Mouse (Mus musculus) ES-E14 (cell line): ENCODE data around the gene Olfr297. TPM values are rescaled to one million over a fixed set of nuclear protein-coding genes. Genes with fewer than 3 reads are reported as not detected.

Experiments
- DNase-seq: peaks from one replicate; pipeline ENCODE4 v3.0.0-alpha.2; 2013; ENCODE audit warnings: low read depth, low spot score
- H3K27ac ChIP-seq: 2 replicates; pipeline ENCODE4 v1.5.1; 2012; ENCODE audit warnings: low read depth, mild to moderate bottlenecking, low read length, moderate library complexity, mixed read lengths; ENCODE audit not compliant: poor library complexity, insufficient read depth, severe bottlenecking
- H3K36me3 ChIP-seq: 2 replicates; pipeline ENCODE4 v1.6.1; 2012; ENCODE audit warnings: mild to moderate bottlenecking, low read length, moderate library complexity, mixed read lengths; ENCODE audit not compliant: control insufficient read depth, poor library complexity, insufficient read depth, severe bottlenecking
- H3K4me1 ChIP-seq, 2 experiments: fragments of 150-350 bp in 1 of 2; sonication (generic) in 1 of 2; 2 replicates each; pipeline ENCODE4 v1.6.1; 2012; ENCODE audit warnings: low read length in 2 of 2, mild to moderate bottlenecking in 1 of 2, mixed read lengths in 1 of 2; ENCODE audit not compliant: control insufficient read depth in 2 of 2, insufficient read depth in 2 of 2, poor library complexity in 1 of 2
- H3K4me3 ChIP-seq, 2 experiments: fragments of 150-350 bp in 1 of 2; sonication (generic) in 1 of 2; 2 replicates each; pipeline ENCODE4 v1.5.1; 2012; ENCODE audit warnings: low read length in 2 of 2, low read depth in 1 of 2, mild to moderate bottlenecking in 1 of 2, mixed read lengths in 1 of 2; ENCODE audit not compliant: insufficient read depth in 1 of 2, poor library complexity in 1 of 2, severe bottlenecking in 1 of 2
- H3K9ac ChIP-seq: 2 replicates; pipeline ENCODE4 v1.6.1; 2012; ENCODE audit warnings: low read depth, mild to moderate bottlenecking, low read length, mixed read lengths; ENCODE audit not compliant: poor library complexity, insufficient read depth, severe bottlenecking
- H3K9me3 ChIP-seq: fragments of 150-350 bp; sonication (generic); 2 replicates; pipeline ENCODE4 v1.6.1; 2012; ENCODE audit warnings: low read depth, mild to moderate bottlenecking, low read length; ENCODE audit not compliant: control insufficient read depth, insufficient read depth
- CHD2 ChIP-seq: IDR thresholded peaks from 2 replicates; pipeline ENCODE4 v1.6.1; 2014; ENCODE audit warnings: mild to moderate bottlenecking, low read depth, low read length, inconsistent platforms
- HCFC1 ChIP-seq: IDR thresholded peaks from 2 replicates; pipeline ENCODE4 v1.6.1; 2012; ENCODE audit warnings: low read length, inconsistent platforms, borderline replicate concordance; ENCODE audit not compliant: insufficient read depth
- MAFK ChIP-seq: IDR thresholded peaks from 2 replicates; pipeline ENCODE4 v1.6.1; 2014; ENCODE audit warnings: mild to moderate bottlenecking, low read depth, low read length, inconsistent platforms; ENCODE audit not compliant: insufficient read depth
- ZC3H11A ChIP-seq: IDR thresholded peaks from 2 replicates; pipeline ENCODE4 v1.6.1; 2012; ENCODE audit warnings: low read depth, mild to moderate bottlenecking, inconsistent platforms, low read length, borderline replicate concordance
- ZNF384 ChIP-seq: IDR thresholded peaks from 2 replicates; pipeline ENCODE4 v1.6.1; 2012; ENCODE audit warnings: low read depth, low read length, inconsistent platforms
- in situ Hi-C, 2 experiments: fragments of 600-800 bp; cut with MboI; formaldehyde crosslinking; loops; one replicate each; pipeline ENCODE4 v1.15.1; 2025; ENCODE audit warnings: low sequenced_read_pairs in 2 of 2, inconsistent platforms in 1 of 2; ENCODE audit not compliant: unreplicated experiment in 2 of 2
- total RNA-seq: library from RNA; depleted of rRNA; stranded (reverse); fragments of 300-350 nt; gene quantifications from 2 replicates; pipeline ENCODE4 v1.2.3, GENCODE M21; 2012; rRNA removed

The Olfr297 gene
- not detected in 2 replicates for total RNA-seq

GRCm38 (mm10) chr7:86519668-86520067, at the start of gene Olfr297:
Gene Olfr297, plus strand, starts transcription at chr7:86519968.
- Histone ChIP-seq H3K9me3 (no peaks in the 10 kb centered on the region), H3K27ac (no peak within 1 kb of the TSS), H3K9ac (no peak within 1 kb of the TSS), H3K4me3 (no peak within 1 kb of the TSS), H3K4me1 (no peaks in the 10 kb centered on the region), H3K36me3 (no peaks in the 10 kb centered on the region)
- TF ChIP-seq ZNF384 (no peak), MAFK (no peak), ZC3H11A (no peak), HCFC1 (no peak)
- DNase-seq, result no peak
- in situ Hi-C loops, result no loop called here

- no peaks in the 10 kb centered on the region for H3K4me1 ChIP-seq
- no peaks in the 10 kb centered on the region for H3K36me3 ChIP-seq
- no peak for DNase-seq
- in situ Hi-C loops, result no loop called here
- TF ChIP-seq CHD2 (no peak), HCFC1 (no peak), MAFK (no peak), ZC3H11A (no peak), ZNF384 (no peak)
- H3K27ac ChIP-seq, result no peak within 1 kb of the TSS
- no peak within 1 kb of the TSS for H3K9ac ChIP-seq
- no peaks in the 10 kb centered on the region for H3K9me3 ChIP-seq
- H3K4me3 ChIP-seq, result no peak within 1 kb of the TSS
These were observed 27.4 kb upstream of the Olfr297 start, which contains the start of gene Olfr298 for GRCm38 (mm10) chr7:86492384-86492783. Gene Olfr298, minus strand, starts transcription at chr7:86492484.

Other genes starting within 250 kb of the Olfr297 start
- not detected in 2 replicates for gene Olfr310, start 242.8 kb upstream of the Olfr297 start, total RNA-seq
- not detected in 2 replicates for gene Olfr309, start 206.3 kb upstream of the Olfr297 start, total RNA-seq
- not detected in 2 replicates for gene Olfr308, start 194.3 kb upstream of the Olfr297 start, total RNA-seq
- 0.76 and 1.5 TPM in 2 replicates for gene Olfr307, start 182.4 kb upstream of the Olfr297 start, total RNA-seq
- not detected in 2 replicates for gene Olfr305, start 153.0 kb upstream of the Olfr297 start, total RNA-seq
- gene Olfr304, start 133.3 kb upstream of the Olfr297 start, total RNA-seq, result not detected in 2 replicates
- not detected in 2 replicates for gene Olfr303, start 122.2 kb upstream of the Olfr297 start, total RNA-seq
- not detected in 2 replicates for gene Olfr301, start 116.1 kb upstream of the Olfr297 start, total RNA-seq
- not detected in 2 replicates for gene Olfr299, start 60.0 kb upstream of the Olfr297 start, total RNA-seq
- gene Olfr298, start 27.5 kb upstream of the Olfr297 start, total RNA-seq, result not detected in 2 replicates
- not detected in 2 replicates for gene Olfr295, start 63.9 kb downstream of the Olfr297 start, total RNA-seq
- not detected in 2 replicates for gene Olfr294, start 96.7 kb downstream of the Olfr297 start, total RNA-seq
- 0.05 TPM in 1 of 2 replicates, not detected in the other for gene Olfr293, start 129.1 kb downstream of the Olfr297 start, total RNA-seq
- gene Olfr292, start 168.4 kb downstream of the Olfr297 start, total RNA-seq, result not detected in 2 replicates